Mouse (Mus musculus): ENCODE measurements at regions not wholly inside any gene's neighbourhood (a gene's known extent, or its start where the extent isn't known, plus 50 kb on each side); places are given as distances from the start of the nearest gene placed in this dataset.

GRCm38 (mm10) chr3:60311178-60311577 is 161.5 kb upstream of the Mbnl1 start:
- TF ChIP-seq POLR2A (IDR thresholded peaks at IDR 0.05; ENCODE audit: insufficient read depth, low read depth, low read length) (no peak), CTCF (IDR thresholded peaks at IDR 0.05; ENCODE audit: insufficient read depth, low read depth, low read length) (no peak)

Data from olfactory bulb, adult 2 months (tissue).